Mouse (Mus musculus) retina, adult 2 months (tissue): Measurements from ENCODE around the gene Tpst2.
A peak's percentile ranks its signal among the peaks of the same experiment; 100 is the strongest.
"Not testable (repeated sequence)": the region's sequence is repeated elsewhere in the genome, so short reads cannot be mapped to it uniquely, and the experiment has no call there.

Experiments
- DNase-seq: peaks from one replicate; pipeline ENCODE4 v3.0.0-alpha.2; 2012; ENCODE audit warnings: low read depth, low spot score

The Tpst2 gene

GRCm38 (mm10) chr5:112297257-112297656, 20.8 kb downstream of the Tpst2 start:
- DNase-seq, result no peak

DNA sequence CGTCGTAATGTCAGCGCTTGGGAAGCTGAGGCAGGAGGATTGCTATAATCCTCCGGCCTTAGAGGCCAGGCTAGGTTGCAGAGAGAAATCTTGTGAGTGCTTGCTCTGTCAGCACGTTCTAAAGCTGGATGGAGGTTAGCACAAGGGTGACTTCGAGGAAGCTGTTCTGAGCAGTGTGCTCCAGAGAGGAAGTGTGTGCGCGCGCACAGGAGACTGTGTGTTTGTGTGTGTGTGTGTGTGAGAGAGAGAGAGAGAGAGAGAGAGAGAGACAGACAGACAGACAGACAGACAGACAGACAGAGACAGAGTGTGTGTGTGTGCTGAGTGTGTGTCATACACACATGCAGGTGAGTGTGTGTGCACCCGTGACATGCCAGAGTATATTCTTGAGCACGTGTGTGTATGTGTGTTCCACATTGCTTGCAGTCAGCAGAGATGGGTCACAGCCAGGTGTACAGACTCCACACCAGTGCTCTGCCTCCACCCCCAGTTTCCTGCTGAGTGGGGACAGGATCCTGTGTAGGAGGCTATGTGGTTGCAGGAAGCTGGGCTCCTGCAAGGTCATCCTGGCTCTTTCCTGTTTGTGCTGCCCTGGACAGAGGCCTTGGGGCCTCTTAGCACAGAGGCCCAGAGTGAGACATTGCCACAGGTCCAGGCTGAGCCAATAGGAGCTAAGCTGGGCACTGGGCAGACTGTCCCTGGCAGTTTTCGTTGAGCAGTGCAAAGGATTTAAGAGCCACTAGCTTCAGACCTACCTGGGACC, 21.9 kb downstream of the Tpst2 start:
- no peak for DNase-seq

DNA sequence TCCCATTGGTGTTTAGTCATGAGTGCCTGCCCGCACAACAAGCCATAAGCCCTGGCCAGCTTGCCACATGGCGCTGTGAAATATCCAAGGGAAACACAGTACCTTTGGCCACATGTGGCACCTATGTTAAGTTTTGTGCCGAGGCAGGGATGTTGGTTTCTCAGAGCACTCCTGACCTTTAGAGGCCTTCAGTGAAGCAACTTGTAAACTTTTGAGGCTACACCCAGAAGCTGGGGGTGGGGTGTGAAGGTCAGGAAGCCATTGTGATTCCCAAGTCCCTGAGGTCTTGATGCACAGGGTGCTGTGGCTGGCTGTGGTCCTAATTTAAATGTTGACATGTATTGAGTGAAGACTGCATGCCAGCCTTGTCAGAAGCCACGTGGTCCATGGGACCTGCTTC, 22.9 kb downstream of the Tpst2 start:
- DNase-seq, result no peak

DNA sequence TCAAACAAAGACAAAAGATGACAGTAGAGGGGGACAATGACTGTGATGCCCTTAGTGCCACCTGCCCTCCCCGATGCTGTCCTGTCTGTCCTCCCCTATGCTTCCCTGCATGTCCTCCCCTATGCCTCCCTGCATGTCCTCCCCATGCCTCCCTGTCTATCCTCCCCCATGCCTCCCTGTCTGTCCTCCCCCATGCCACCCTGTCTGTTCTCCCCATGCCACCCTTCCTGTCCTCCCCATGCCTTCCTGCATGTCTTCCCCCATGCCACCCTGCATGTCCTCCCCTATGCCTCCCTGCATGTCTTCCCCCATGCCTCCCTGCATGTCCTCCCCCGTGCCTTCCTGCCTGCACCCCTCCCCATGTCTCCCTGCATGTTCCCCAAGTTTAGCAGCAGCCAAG, 23.6 kb downstream of the Tpst2 start:
- DNase-seq, result no peak

GRCm38 (mm10) chr5:112300721-112301308, 24.3 kb downstream of the Tpst2 start:
- DNase-seq, result no peak

GRCm38 (mm10) chr5:112301694-112302093, 25.2 kb downstream of the Tpst2 start:
- DNase-seq, result no peak

DNA sequence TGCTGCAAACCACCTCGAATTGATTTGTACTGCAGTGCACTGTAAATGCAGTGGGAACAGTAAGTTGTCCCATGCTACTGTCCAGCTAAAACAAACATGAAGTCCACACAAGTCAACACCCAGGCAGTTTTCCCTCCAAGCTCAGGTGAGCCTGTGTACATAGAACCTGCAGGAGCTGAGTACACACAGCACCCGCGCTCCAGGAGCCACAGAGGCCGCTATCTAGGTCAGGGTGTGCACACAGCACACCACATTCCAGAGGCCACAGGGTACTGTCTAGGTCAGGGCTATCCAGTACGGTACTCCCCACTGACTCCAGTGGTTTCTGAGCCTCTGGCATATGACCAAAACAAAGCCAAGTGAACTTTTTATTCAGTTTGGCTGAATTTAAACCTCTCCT, 25.8 kb downstream of the Tpst2 start:
- DNase-seq, result no peak

- no peak for DNase-seq
Measured at GRCm38 (mm10) chr5:112305842-112306241, 29.4 kb downstream of the Tpst2 start.

- DNase-seq, result no peak
Measured at GRCm38 (mm10) chr5:112313222-112313885, 36.9 kb downstream of the Tpst2 start.

GRCm38 (mm10) chr5:112316468-112316867, 40.0 kb downstream of the Tpst2 start:
- no peak for DNase-seq

DNA sequence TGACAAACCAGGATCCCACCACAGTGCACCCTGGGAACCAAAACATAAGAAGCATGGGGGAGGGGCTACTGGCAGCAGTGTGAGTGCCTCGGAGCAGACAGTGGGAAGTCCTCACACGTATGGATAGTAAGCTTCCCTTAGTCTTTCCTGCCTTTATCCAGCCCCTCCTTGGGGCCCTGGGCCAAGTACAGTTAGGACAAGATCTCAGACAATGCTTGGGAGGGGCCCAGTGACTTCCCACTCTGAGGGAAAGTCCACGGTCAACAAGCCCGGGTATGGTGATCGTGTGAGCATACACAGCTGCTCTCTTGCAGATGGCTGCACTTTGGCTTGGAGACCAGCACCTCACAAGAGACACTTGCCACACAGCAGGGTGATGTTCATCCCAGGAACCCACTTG, 40.8 kb downstream of the Tpst2 start:
- no peak for DNase-seq

GRCm38 (mm10) chr5:112319343-112319742, 42.9 kb downstream of the Tpst2 start:
- DNase-seq, result not testable (repeated sequence)

GRCm38 (mm10) chr5:112320379-112320778, 43.9 kb downstream of the Tpst2 start:
- DNase-seq, result no peak

DNA sequence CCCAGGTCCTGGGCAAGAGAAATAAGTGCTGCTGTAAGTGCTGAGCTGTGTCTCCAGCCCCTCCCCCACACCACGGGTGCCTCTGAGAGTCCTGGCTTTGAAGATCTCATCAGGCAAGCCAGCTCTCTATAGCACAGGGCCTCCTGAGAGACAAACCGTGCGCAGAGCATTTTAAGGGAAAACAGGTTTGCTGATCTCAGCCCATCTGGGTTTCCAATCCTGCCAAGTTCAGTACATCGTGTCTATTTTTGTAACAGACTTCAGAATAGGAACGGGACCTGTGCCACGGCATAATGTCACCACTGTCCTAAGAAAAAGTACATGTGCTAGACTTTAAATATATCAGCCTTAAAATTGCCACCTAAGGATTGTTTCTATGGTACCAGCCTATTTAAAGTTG, 44.4 kb downstream of the Tpst2 start:
- DNase-seq, result no peak

DNA sequence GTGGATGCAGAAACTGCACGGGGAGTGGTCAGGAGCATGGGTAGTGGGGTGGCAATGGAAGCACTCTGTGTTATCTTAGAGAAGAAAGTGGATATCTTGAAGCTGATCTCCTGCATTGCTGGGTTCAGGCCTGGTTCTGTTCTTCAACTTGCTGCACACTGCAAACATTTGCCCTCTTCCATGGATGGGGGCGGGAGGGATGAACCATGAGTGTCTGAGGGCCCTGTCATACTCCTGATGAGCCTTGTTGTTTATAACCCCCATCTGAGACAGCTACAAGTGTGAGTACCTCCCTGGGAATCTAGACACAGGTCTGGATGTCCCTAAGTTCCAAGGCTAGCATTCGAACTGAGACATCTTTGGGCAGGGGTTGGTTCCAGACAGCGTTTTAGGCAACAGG, 44.9 kb downstream of the Tpst2 start:
- no peak for DNase-seq

DNA sequence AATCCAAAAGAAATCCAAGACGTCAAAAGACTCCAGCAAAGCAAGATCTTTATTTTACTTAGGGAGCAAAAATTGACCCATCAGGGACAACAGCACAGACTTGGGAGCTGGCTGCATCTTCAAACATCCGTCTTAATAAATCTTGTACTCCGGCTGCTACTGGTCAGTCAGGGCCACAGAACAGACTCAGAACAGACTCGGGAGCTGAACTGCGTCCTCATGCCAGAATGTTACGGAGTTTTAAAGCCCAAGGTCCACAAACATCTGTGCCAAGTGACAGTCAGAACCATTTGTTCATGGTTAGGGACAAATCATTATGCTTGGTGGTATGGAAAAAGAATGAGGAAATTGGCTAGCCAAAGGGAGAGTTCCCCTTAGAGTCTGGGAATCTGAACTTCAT, 46.8 kb downstream of the Tpst2 start:
- DNase-seq, result no peak

DNA sequence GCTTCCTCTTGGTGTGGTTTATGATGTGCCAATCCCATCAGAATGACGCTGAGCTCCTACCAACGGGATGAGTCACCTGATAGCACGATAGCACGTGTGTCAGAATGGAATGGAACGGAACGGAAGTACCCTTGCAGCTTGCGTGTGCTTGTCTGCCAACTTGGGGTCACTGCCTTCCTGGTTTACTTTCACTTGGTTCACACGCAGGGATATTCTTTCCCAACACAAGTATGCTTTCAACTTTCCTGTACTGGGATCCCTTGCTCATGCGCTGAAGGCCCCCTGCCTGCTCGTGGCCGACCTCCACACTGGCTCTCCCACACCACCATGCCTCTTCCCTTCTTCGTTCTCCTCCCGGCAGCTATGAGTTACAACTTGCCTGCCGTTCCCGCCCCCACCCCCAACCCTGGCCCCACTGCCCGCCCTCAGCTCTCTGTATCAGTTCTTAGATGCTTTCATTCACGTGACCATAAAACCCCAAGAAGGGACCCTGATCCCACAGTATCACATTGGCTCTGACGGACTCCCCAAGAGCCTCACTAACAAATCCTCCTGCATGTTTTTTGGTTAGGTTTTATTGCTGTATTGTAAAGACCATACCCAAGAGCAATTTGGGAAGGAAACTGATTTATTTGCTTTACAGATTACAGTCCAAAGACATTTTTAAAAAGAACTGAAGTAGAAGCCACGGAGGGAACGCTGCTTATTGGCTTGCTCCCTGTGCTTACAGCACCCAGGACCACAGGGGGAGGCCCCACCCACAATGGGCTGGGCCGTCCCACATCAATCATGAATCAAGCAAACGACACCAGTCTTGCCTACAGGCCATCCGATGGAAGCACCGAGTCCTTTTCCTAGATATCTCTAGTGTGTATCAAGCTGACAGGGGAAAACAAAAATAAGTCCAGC, 48.4 kb downstream of the Tpst2 start:
- DNase-seq, result no peak

DNA sequence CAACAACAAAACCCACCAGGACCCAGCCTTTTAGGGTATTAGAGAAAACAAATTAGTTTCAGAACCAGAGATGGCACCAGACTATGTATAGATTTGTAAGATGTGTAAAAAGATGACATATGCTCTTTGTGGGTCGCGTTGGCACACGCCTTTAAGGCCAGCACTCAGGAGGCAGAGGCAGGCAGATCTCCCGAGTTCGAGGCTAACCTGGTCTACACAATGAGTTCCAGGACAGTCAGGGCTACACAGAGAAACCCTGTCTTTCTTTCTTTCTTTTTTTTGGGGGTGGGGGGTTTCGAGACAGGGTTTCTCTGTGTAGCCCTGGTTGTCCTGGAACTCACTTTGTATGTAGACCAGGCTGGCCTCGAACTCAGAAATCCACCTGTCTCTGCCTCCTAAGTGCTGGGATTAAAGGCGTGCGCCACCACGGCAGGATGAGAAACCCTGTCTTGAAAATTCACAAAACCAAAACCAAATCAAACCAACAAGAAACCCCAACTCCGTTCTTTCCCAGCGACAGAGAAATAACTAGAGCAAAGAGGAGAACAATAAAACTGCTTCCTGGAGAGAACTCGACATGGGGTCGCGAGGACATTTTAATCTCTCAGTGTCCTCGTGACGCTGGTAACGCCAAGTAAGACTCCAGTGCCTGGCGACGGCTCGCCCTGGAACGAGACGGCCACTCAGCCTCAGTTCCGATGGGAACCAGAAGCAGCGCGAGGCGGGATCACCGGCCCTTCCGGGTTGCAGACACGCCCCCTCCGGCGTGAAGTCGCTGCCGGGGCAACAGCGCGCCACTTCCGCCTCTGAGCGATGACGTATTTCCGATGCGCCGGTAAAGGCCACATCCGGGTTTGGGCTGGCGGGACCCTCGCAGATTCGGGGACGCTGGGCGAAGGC, 49.3 kb downstream of the Tpst2 start, which contains the start of gene Tfip11:
Gene Tfip11, plus strand, starts transcription at position 813 of the 900 bp plus-strand sequence.
- DNase-seq, result peak; percentile 92

- no peak for DNase-seq
Measured at GRCm38 (mm10) chr5:112326446-112327009, 50.0 kb downstream of the Tpst2 start.

GRCm38 (mm10) chr5:112327854-112328253, 51.4 kb downstream of the Tpst2 start:
- no peak for DNase-seq
